Mouse (Mus musculus) central nervous system, embryonic 14 days (tissue): ENCODE results near the gene Tsx. TPM values are rescaled to one million over a fixed set of nuclear protein-coding genes. Genes with fewer than 3 reads are reported as not detected.

ENCODE experiments used
- polyA plus RNA-seq: library from polyadenylated mRNA; depleted of rRNA; stranded (reverse); fragments of >200 nt; gene quantifications from 2 replicates; pipeline ENCODE4 v1.2.3, GENCODE M21; 2012; rRNA removed

Gene Tsx
- polyA plus RNA-seq, result 1.3 and 1.7 TPM in 2 replicates

DNA sequence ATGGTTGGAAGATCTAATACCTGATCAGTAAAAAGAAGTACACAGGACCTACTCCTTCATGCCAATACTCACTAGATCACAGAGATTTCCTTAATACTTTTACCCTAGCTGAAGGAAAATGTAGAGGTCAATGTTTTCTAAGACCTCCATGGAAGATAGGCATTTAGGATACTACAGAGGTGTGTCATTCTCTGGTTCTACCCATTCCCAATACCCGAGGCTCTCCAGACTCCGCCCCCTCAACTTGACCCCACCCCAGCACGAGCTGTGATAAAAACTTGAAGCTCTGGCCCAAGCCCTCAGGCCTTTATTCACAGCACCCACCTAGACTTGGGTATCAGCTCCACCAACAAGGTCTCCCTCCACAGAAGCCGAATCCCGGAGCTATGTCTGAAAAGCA lies at the start of gene Tsx:
TSS of gene Tsx (plus strand) at position 301 of the 400 bp plus-strand sequence.

DNA sequence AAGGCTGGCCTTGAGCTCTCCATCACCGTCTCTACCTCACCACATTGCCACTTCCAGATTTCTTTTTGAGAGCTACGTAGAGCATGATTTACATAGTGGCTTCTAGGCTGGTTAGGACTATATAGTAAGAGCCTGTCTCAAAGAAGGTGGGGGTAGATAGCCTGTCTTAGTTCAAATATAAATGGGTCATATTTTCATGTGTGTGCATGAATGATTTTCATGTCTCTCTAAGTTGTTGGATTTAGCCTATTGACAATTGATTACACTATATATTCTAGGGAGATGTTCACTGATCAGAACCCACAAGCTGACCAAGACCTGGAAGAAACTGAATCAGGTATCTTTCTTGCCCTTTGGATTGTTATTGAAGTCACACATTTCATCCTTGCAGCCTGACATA lies 7.4 kb downstream of the Tsx start, which contains the start of gene Gm26992:
TSS of gene Gm26992 (plus strand) at position 301 of the 400 bp plus-strand sequence.

Other genes with a start within 250 kb of the Tsx start
- gene Nap1l2, start 227.8 kb upstream of the Tsx start, polyA plus RNA-seq, result 34.2 and 36.2 TPM in 2 replicates
- not detected in 2 replicates for gene Cdx4, start 93.1 kb upstream of the Tsx start, polyA plus RNA-seq
- gene Chic1, start 58.0 kb upstream of the Tsx start, polyA plus RNA-seq, result 7.0 and 7.3 TPM in 2 replicates
- 0.26 TPM in 1 of 2 replicates, not detected in the other for gene Gm26992, start 7.5 kb downstream of the Tsx start, polyA plus RNA-seq
- gene Zcchc13, start 216.1 kb downstream of the Tsx start, polyA plus RNA-seq, result 0.06 and 0.10 TPM in 2 replicates